Mouse (Mus musculus) heart, adult 2 months (tissue): ENCODE results near the gene Dpagt1.

ENCODE experiments used
- CTCF ChIP-seq: fragments of 200-600 bp; IDR thresholded peaks from 2 replicates; pipeline ENCODE4 v1.8.1; 2022; ENCODE audit warnings: antibody characterized with exemption, mild to moderate bottlenecking, moderate library complexity
- EP300 ChIP-seq: fragments of 200-500 bp; IDR thresholded peaks from 2 replicates; pipeline ENCODE4 v1.6.1; 2011; ENCODE audit warnings: low read depth, low read length, control low read depth; ENCODE audit not compliant: insufficient read depth
- POLR2A ChIP-seq: fragments of 200-500 bp; IDR thresholded peaks from 2 replicates; pipeline ENCODE4 v1.6.1; 2011; ENCODE audit warnings: mild to moderate bottlenecking, low read depth, low read length, control low read depth; ENCODE audit not compliant: insufficient read depth

DNA sequence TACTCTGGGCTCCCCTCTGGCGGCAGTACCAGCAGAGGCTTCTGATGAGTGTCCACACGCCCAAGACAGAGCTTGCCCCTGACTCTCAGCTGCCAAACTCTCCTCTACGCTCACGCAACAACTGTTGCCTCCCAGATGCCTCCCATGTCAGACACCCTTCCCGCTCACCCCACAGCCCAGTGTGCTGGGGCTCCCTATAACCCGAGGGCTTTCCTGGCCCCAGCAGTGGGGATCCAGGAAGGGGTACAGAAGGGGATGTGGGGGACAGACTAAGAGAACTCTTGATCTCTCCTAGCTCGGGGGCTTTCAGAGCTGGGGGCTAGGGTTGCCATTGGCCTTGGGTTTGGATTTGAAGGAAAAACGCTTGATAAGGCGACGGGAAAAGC, 15.1 kb upstream of the Dpagt1 start:
- TF ChIP-seq CTCF (no peak; the same call in 1 of the 2 replicates), EP300 (no peak), POLR2A (no peak)
